Mouse (Mus musculus): ENCODE measurements around the gene Olfr656. TPM values are rescaled to one million over a fixed set of nuclear protein-coding genes. Genes with fewer than 3 reads are reported as not detected.

The Olfr656 gene
- not detected for total RNA-seq (2023)

GRCm38 (mm10) chr7:104613655-104614054, at the start of gene Olfr656:
TSS of gene Olfr656 (plus strand) at chr7:104613955.

GRCm38 (mm10) chr7:104577014-104577413, 36.7 kb upstream of the Olfr656 start, which contains the start of gene Olfr653:
TSS of gene Olfr653 (plus strand) at chr7:104577314.

GRCm38 (mm10) chr7:104586725-104587124, 27.0 kb upstream of the Olfr656 start, which contains the start of gene Olfr654:
TSS of gene Olfr654 (plus strand) at chr7:104587025.

GRCm38 (mm10) chr7:104601679-104602078, 12.1 kb upstream of the Olfr656 start, which contains the start of gene Olfr655:
TSS of gene Olfr655 (minus strand) at chr7:104601779.

GRCm38 (mm10) chr7:104624494-104624893, 10.7 kb downstream of the Olfr656 start, which contains the start of gene Olfr657:
TSS of gene Olfr657 (plus strand) at chr7:104624794.

DNA sequence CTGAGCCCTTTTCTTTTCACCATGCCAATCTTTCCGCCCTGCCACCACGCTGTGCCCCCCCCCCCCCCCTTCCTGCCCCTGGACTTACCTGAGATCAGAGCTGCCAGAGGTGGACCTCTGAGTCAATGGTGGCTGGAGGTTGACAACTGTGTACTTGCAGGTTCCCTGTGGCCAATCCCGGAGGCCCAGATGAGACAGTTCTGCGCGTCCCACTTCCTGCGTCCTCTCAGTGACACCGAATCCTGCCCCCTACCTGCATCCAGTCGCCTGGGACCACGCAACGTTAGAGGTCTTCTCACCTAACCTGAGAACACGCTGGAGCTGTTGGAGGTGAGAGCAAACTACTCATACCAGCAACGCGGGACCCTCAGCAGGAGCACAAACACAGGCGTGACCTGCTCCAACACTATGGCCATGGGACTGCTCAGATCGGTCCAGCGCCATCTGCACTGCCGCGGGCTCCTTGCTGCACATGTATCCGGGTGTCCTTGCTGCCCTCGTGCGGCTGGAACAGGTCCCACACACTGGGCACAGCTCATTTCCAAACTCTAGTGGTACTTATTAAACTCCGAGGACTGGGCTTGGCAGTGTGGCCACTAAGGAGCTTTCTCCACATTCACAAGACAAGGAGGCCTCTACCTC, 33.2 kb downstream of the Olfr656 start, which contains the start of gene Olfr658:
TSS of gene Olfr658 (minus strand) at position 465 of the 642 bp plus-strand sequence.

DNA sequence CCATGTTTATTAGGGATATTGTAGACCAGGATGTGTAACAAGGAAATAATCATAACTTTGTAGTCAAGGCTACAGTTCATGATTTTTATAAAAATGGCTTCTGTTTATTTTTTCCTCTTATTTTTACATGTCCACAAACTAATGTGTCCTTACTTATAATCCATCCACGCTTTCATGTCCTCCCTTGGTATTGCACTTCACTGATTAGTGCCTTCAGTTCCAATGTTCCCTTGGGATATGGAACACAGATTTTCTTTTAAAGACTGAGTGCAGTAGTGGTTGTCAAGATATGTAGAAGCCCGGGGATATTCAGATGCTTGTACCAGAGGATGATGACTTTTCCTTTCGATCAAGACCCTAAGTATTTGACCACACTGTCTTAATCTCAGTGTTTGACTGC, 52.7 kb downstream of the Olfr656 start, which contains the start of gene Olfr659:
TSS of gene Olfr659 (plus strand) at position 301 of the 400 bp plus-strand sequence.

Other genes starting within 250 kb of the Olfr656 start
- gene Trim30b, start 244.1 kb upstream of the Olfr656 start, total RNA-seq (2023): 10 to 100 TPM in 1 of 2 experiments, 1 to 10 TPM in 1; 9.3 to 11.8 TPM
- gene Trim30c, start 213.1 kb upstream of the Olfr656 start, total RNA-seq (2023): 1 to 10 TPM; 4.3 to 7.5 TPM
- gene Trim30a, start 148.8 kb upstream of the Olfr656 start, total RNA-seq (2023): 10 to 100 TPM; 71.1 to 87.8 TPM
- gene Trim30d, start 106.1 kb upstream of the Olfr656 start, total RNA-seq (2023): 10 to 100 TPM; 23.5 to 33.3 TPM
- not detected for gene Olfr651, start 63.8 kb upstream of the Olfr656 start, total RNA-seq (2023)
- not detected for gene Olfr652, start 53.1 kb upstream of the Olfr656 start, total RNA-seq (2023)
- not detected for gene Olfr653, start 36.6 kb upstream of the Olfr656 start, total RNA-seq (2023)
- not detected for gene Olfr654, start 26.9 kb upstream of the Olfr656 start, total RNA-seq (2023)
- not detected for gene Olfr655, start 12.2 kb upstream of the Olfr656 start, total RNA-seq (2023)
- gene Olfr657, start 10.8 kb downstream of the Olfr656 start, total RNA-seq (2023): not detected
- gene Olfr658, start 33.4 kb downstream of the Olfr656 start, total RNA-seq (2023): not detected
- not detected for gene Olfr659, start 52.8 kb downstream of the Olfr656 start, total RNA-seq (2023)
- gene Olfr661, start 72.5 kb downstream of the Olfr656 start, total RNA-seq (2023): not detected
- gene Usp17le, start 163.5 kb downstream of the Olfr656 start, total RNA-seq (2023): not detected
- gene Usp17lb, start 228.6 kb downstream of the Olfr656 start, total RNA-seq (2023): not detected
- not detected for gene Usp17la, start 243.1 kb downstream of the Olfr656 start, total RNA-seq (2023)